Mouse (Mus musculus) kidney, embryonic 14.5 days (tissue): ENCODE measurements at regions not wholly inside any gene's neighbourhood (a gene's known extent, or its start where the extent isn't known, plus 50 kb on each side); places are given as distances from the start of the nearest gene placed in this dataset.
A peak's percentile ranks its signal among the peaks of the same experiment; 100 is the strongest.

Experiments used
- ATAC-seq: fragments of 200-750 bp; cut with Nextera tagmentation; 2 replicates; pipeline ENCODE4 v1.8.0; 2017; ENCODE audit warnings: moderate number of reproducible peaks, mild to moderate bottlenecking, moderate TSS enrichment, moderate library complexity; ENCODE audit not compliant: low FRiP score, low TSS enrichment
- H3K27ac ChIP-seq: fragments of 300-500 bp; sonication (generic); 2 replicates; pipeline ENCODE4 v1.5.1; 2014; ENCODE audit warnings: low read depth, mild to moderate bottlenecking, low read length, moderate library complexity, mixed read lengths
- H3K27me3 ChIP-seq: fragments of 300-500 bp; sonication (generic); 2 replicates; pipeline ENCODE4 v1.6.1; 2014; ENCODE audit warnings: mild to moderate bottlenecking, low read length; ENCODE audit not compliant: control insufficient read depth, insufficient read depth
- H3K36me3 ChIP-seq: fragments of 300-500 bp; sonication (generic); 2 replicates; pipeline ENCODE4 v1.6.1; 2014; ENCODE audit warnings: low read length, mixed read lengths; ENCODE audit not compliant: control insufficient read depth, insufficient read depth
- H3K4me1 ChIP-seq: fragments of 300-500 bp; sonication (generic); 2 replicates; pipeline ENCODE4 v1.6.1; 2014; ENCODE audit warnings: low read length, mixed read lengths; ENCODE audit not compliant: control insufficient read depth, insufficient read depth
- H3K4me2 ChIP-seq: fragments of 300-500 bp; sonication (generic); replicated peaks from 2 replicates; pipeline ENCODE4 v1.6.1; 2014; ENCODE audit warnings: low read depth, mild to moderate bottlenecking, low read length
- H3K4me3 ChIP-seq: fragments of 300-500 bp; sonication (generic); 2 replicates; pipeline ENCODE4 v1.5.1; 2014; ENCODE audit warnings: mild to moderate bottlenecking, low read length
- H3K9ac ChIP-seq: fragments of 300-500 bp; sonication (generic); 2 replicates; pipeline ENCODE4 v1.6.1; 2014; ENCODE audit warnings: low read depth, mild to moderate bottlenecking, low read length, moderate library complexity
- H3K9me3 ChIP-seq: fragments of 300-500 bp; sonication (generic); 2 replicates; pipeline ENCODE4 v1.6.1; 2016; ENCODE audit warnings: low read length; ENCODE audit not compliant: control insufficient read depth
- WGBS: fragments of 180-500 bp; shearing (Covaris S2); extraction: QIAGEN DNeasy Blood & Tissue Kit; methylation state at CpG from one replicate; pipeline ENCODE4 v1.1.7; 2014; 5-methylcytosine and 5-hydroxymethylcytosine counted together

- H3K27ac ChIP-seq: no peak overlapping the region
- WGBS: 85% methylated on average over 1 of the region's 1 CpGs
- H3K27me3 ChIP-seq: no peaks in the 10 kb centered on the region
- no peaks in the 10 kb centered on the region for H3K9me3 ChIP-seq
- H3K4me2 ChIP-seq: no peak overlapping the region
- no peak for ATAC-seq
- no peaks in the 10 kb centered on the region for H3K36me3 ChIP-seq
- H3K4me3 ChIP-seq: no peak overlapping the region
- H3K9ac ChIP-seq: no peak overlapping the region
- H3K4me1 ChIP-seq: no peaks in the 10 kb centered on the region
Measured at GRCm38 (mm10) chr9:17294327-17294726, 793.2 kb upstream of the Fat3 start.

GRCm38 (mm10) chr9:17288790-17289596 is 787.9 kb upstream of the Fat3 start:
- Histone ChIP-seq H3K4me3 (no peak overlapping the region), H3K9ac (no peak overlapping the region), H3K4me2 (no peak overlapping the region), H3K9me3 (no peaks in the 10 kb centered on the region), H3K27me3 (no peaks in the 10 kb centered on the region), H3K36me3 (no peaks in the 10 kb centered on the region), H3K4me1 (no peaks in the 10 kb centered on the region), H3K27ac (no peak overlapping the region)
- WGBS: 37% methylated on average over 6 of the region's 6 CpGs
- peak; percentile 77; the same call in 1 of the 2 replicates for ATAC-seq

GRCm38 (mm10) chr9:17279334-17279990 is 778.4 kb upstream of the Fat3 start:
- no peak overlapping the region for H3K4me2 ChIP-seq
- H3K9ac ChIP-seq: no peak overlapping the region
- no peak overlapping the region for H3K27ac ChIP-seq
- H3K27me3 ChIP-seq: no peaks in the 10 kb centered on the region
- H3K36me3 ChIP-seq: no peaks in the 10 kb centered on the region
- 64% methylated on average over 4 of the region's 4 CpGs for WGBS
- no peak for ATAC-seq
- H3K9me3 ChIP-seq: no peaks in the 10 kb centered on the region
- H3K4me3 ChIP-seq: no peak overlapping the region
- no peaks in the 10 kb centered on the region for H3K4me1 ChIP-seq

GRCm38 (mm10) chr9:17272616-17273015 is 771.5 kb upstream of the Fat3 start:
- Histone ChIP-seq H3K27me3 (no peaks in the 10 kb centered on the region), H3K4me1 (no peaks in the 10 kb centered on the region), H3K36me3 (no peaks in the 10 kb centered on the region), H3K4me3 (no peak overlapping the region), H3K27ac (no peak overlapping the region), H3K9ac (no peak overlapping the region), H3K9me3 (no peaks in the 10 kb centered on the region), H3K4me2 (no peak overlapping the region)
- no peak for ATAC-seq
- 54% methylated on average over 2 of the region's 2 CpGs for WGBS

- Histone ChIP-seq H3K36me3 (no peaks in the 10 kb centered on the region), H3K4me3 (no peak overlapping the region)
- 56% methylated on average over 1 of the region's 1 CpGs for WGBS
Measured at GRCm38 (mm10) chr9:17269624-17270023, 768.5 kb upstream of the Fat3 start.

GRCm38 (mm10) chr9:17257148-17257547 is 756.1 kb upstream of the Fat3 start:
- ATAC-seq: no peak
- H3K4me3 ChIP-seq: no peak overlapping the region
- H3K9ac ChIP-seq: no peak overlapping the region
- H3K4me1 ChIP-seq: no peaks in the 10 kb centered on the region
- H3K9me3 ChIP-seq: no peaks in the 10 kb centered on the region
- no peaks in the 10 kb centered on the region for H3K27me3 ChIP-seq
- no peak overlapping the region for H3K4me2 ChIP-seq
- 89% methylated on average over 1 of the region's 1 CpGs for WGBS
- H3K36me3 ChIP-seq: no peaks in the 10 kb centered on the region
- no peak overlapping the region for H3K27ac ChIP-seq

More at GRCm38 (mm10) chr9:17269624-17270023, 768.5 kb upstream of the Fat3 start:
- Histone ChIP-seq H3K9me3 (no peaks in the 10 kb centered on the region), H3K4me2 (no peak overlapping the region), H3K4me1 (no peaks in the 10 kb centered on the region), H3K9ac (no peak overlapping the region), H3K27ac (no peak overlapping the region), H3K27me3 (no peaks in the 10 kb centered on the region)
- ATAC-seq: no peak

GRCm38 (mm10) chr9:17227091-17227481 is 726.0 kb upstream of the Fat3 start:
- no peak overlapping the region for H3K27ac ChIP-seq
- no peak overlapping the region for H3K9ac ChIP-seq
- no peak for ATAC-seq
- no peak overlapping the region for H3K4me2 ChIP-seq
- H3K4me3 ChIP-seq: no peak overlapping the region
- H3K36me3 ChIP-seq: no peaks in the 10 kb centered on the region
- H3K4me1 ChIP-seq: no peaks in the 10 kb centered on the region
- 77% methylated on average over 4 of the region's 4 CpGs for WGBS
- no peaks in the 10 kb centered on the region for H3K9me3 ChIP-seq
- H3K27me3 ChIP-seq: no peaks in the 10 kb centered on the region

DNA sequence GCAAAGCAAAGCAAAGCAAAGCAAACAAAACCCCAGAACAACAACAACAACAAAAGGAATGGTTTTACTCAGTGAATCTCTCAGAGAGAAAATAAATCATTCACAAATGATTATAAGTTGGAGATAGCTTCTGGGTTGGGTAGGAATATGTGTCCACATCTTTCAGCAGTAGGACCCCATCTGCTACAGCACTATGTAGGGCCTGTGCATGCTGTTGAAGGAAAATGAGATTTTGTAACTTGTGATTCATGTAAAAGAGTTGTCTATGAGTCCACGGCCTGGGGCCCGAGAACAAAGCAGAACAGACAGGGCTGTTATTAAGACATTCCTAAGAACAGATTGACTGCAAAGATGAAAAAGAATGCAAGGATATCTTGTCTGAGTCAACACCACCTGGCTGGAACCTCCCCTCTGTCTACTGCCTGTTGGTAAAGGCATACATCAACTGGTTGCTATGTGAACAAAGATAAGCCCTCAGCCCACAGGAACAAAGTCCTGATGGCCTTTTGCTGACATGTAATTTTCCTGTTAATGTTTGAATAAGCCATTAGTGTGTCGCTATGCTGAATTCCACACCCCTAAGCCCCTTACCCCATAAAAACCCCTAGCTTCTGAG is 725.5 kb upstream of the Fat3 start:
- ATAC-seq: no peak
- H3K36me3 ChIP-seq: no peaks in the 10 kb centered on the region
- H3K4me1 ChIP-seq: no peaks in the 10 kb centered on the region
- H3K27ac ChIP-seq: no peak overlapping the region
- H3K9ac ChIP-seq: no peak overlapping the region
- H3K4me2 ChIP-seq: no peak overlapping the region
- no peaks in the 10 kb centered on the region for H3K9me3 ChIP-seq
- 81% methylated on average over 3 of the region's 3 CpGs for WGBS
- no peak overlapping the region for H3K4me3 ChIP-seq
- H3K27me3 ChIP-seq: no peaks in the 10 kb centered on the region

DNA sequence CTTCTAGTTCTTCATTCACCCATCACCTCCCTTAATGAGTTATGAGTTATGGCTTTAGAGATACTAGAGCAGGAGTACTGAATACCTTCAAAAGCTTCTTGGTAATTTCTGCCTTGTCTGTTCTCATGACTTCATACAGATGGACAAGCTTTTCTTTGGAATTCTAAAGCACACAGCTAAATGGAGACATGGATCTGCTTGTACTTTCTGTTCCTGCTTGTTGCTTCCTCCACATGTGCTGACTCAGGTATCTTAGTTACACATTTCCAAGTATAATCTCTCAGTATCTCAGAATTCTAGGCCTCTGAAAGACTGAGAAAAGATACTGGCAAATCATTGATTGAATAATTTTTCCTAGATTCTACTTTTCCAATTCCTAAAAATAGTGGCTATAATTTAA is 694.3 kb upstream of the Fat3 start:
- no peaks in the 10 kb centered on the region for H3K36me3 ChIP-seq
- no peaks in the 10 kb centered on the region for H3K27me3 ChIP-seq
- H3K27ac ChIP-seq: no peak overlapping the region
- H3K9ac ChIP-seq: no peak overlapping the region
- no peaks in the 10 kb centered on the region for H3K9me3 ChIP-seq
- no peak overlapping the region for H3K4me2 ChIP-seq
- ATAC-seq: no peak
- H3K4me3 ChIP-seq: no peak overlapping the region
- H3K4me1 ChIP-seq: no peaks in the 10 kb centered on the region
